Mouse (Mus musculus): ENCODE measurements at regions not wholly inside any gene's neighbourhood (a gene's known extent, or its start where the extent isn't known, plus 50 kb on each side); places are given as distances from the start of the nearest gene placed in this dataset.

GRCm38 (mm10) chr9:100097028-100097427 is 221.1 kb upstream of the Sox14 start:
- H3K27ac ChIP-seq (replicated peaks) = no peak overlapping the region
- no peak overlapping the region for H3K9ac ChIP-seq
- H3K4me2 ChIP-seq (replicated peaks) = no peak overlapping the region
- no peaks in the 10 kb centered on the region for H3K9me3 ChIP-seq (replicated peaks)
- H3K4me1 ChIP-seq = 0 out of 2 replicates have a peak, but pooled peaks cover 4% of the 10 kb centered on the region
- H3K27me3 ChIP-seq = no peaks in the 10 kb centered on the region
- no peak overlapping the region for H3K4me3 ChIP-seq (replicated peaks)
- 66% methylated on average over 2 of the region's 2 CpGs for WGBS
- no peak for ATAC-seq (ENCODE audit: insufficient number of reproducible peaks, low FRiP score, low TSS enrichment, low read depth)
- no peaks in the 10 kb centered on the region for H3K36me3 ChIP-seq

GRCm38 (mm10) chr9:100095559-100095959 is 219.6 kb upstream of the Sox14 start:
- Histone ChIP-seq H3K27ac (replicated peaks) (no peak overlapping the region), H3K4me3 (replicated peaks) (no peak overlapping the region), H3K36me3 (no peaks in the 10 kb centered on the region), H3K9ac (no peak overlapping the region), H3K9me3 (replicated peaks) (no peaks in the 10 kb centered on the region), H3K4me1 (0 out of 2 replicates have a peak, but pooled peaks cover 4% of the 10 kb centered on the region), H3K27me3 (no peaks in the 10 kb centered on the region), H3K4me2 (replicated peaks) (no peak overlapping the region)
- WGBS = 8% methylated on average over 7 of the region's 7 CpGs
- ATAC-seq (ENCODE audit: insufficient number of reproducible peaks, low FRiP score, low TSS enrichment, low read depth) = peak; percentile 57

- Histone ChIP-seq H3K9me3 (replicated peaks) (no peaks in the 10 kb centered on the region), H3K4me2 (replicated peaks) (no peak overlapping the region), H3K4me3 (replicated peaks) (no peak overlapping the region), H3K27me3 (no peaks in the 10 kb centered on the region), H3K9ac (no peak overlapping the region), H3K4me1 (0 out of 2 replicates have a peak, but pooled peaks cover 4% of the 10 kb centered on the region), H3K27ac (replicated peaks) (no peak overlapping the region), H3K36me3 (no peaks in the 10 kb centered on the region)
- WGBS = 39% methylated on average over 6 of the region's 6 CpGs
- 0 out of 2 replicates have a peak, but pooled peaks have one; percentile 7 for ATAC-seq (ENCODE audit: insufficient number of reproducible peaks, low FRiP score, low TSS enrichment, low read depth)
Observed at GRCm38 (mm10) chr9:100094956-100095558, 219.1 kb upstream of the Sox14 start.

GRCm38 (mm10) chr9:100071141-100071540 is 195.2 kb upstream of the Sox14 start:
- no peaks in the 10 kb centered on the region for H3K27me3 ChIP-seq
- no peaks in the 10 kb centered on the region for H3K9me3 ChIP-seq (replicated peaks)
- no peak overlapping the region for H3K4me3 ChIP-seq (replicated peaks)
- no peak overlapping the region for H3K4me2 ChIP-seq (replicated peaks)
- 88% methylated on average over 5 of the region's 5 CpGs for WGBS
- H3K36me3 ChIP-seq = no peaks in the 10 kb centered on the region
- H3K9ac ChIP-seq = no peak overlapping the region
- no peaks in the 10 kb centered on the region for H3K4me1 ChIP-seq
- no peak overlapping the region for H3K27ac ChIP-seq (replicated peaks)
- no peak for ATAC-seq (ENCODE audit: insufficient number of reproducible peaks, low FRiP score, low TSS enrichment, low read depth)

GRCm38 (mm10) chr9:100058541-100058940 is 182.6 kb upstream of the Sox14 start:
- H3K4me1 ChIP-seq = no peaks in the 10 kb centered on the region
- H3K9ac ChIP-seq = no peak overlapping the region
- WGBS = 81% methylated on average over 1 of the region's 1 CpGs
- H3K9me3 ChIP-seq (replicated peaks) = no peaks in the 10 kb centered on the region
- no peak overlapping the region for H3K4me2 ChIP-seq (replicated peaks)
- no peak overlapping the region for H3K4me3 ChIP-seq (replicated peaks)
- H3K27me3 ChIP-seq = no peaks in the 10 kb centered on the region
- no peak overlapping the region for H3K27ac ChIP-seq (replicated peaks)
- no peaks in the 10 kb centered on the region for H3K36me3 ChIP-seq
- no peak for ATAC-seq (ENCODE audit: insufficient number of reproducible peaks, low FRiP score, low TSS enrichment, low read depth)

GRCm38 (mm10) chr9:100046213-100046807 is 170.3 kb upstream of the Sox14 start:
- Histone ChIP-seq H3K27me3 (no peaks in the 10 kb centered on the region), H3K27ac (replicated peaks) (no peak overlapping the region), H3K36me3 (no peaks in the 10 kb centered on the region), H3K9ac (no peak overlapping the region), H3K4me3 (replicated peaks) (no peak overlapping the region), H3K4me1 (no peaks in the 10 kb centered on the region), H3K9me3 (replicated peaks) (no peaks in the 10 kb centered on the region), H3K4me2 (replicated peaks) (no peak overlapping the region)
- ATAC-seq (ENCODE audit: insufficient number of reproducible peaks, low FRiP score, low TSS enrichment, low read depth) = no peak
- WGBS = 37% methylated on average over 13 of the region's 13 CpGs

- no peak overlapping the region for H3K4me3 ChIP-seq (replicated peaks)
- H3K4me1 ChIP-seq = no peaks in the 10 kb centered on the region
- no peak overlapping the region for H3K9ac ChIP-seq
- no peak for ATAC-seq (ENCODE audit: insufficient number of reproducible peaks, low FRiP score, low TSS enrichment, low read depth)
- no peaks in the 10 kb centered on the region for H3K9me3 ChIP-seq (replicated peaks)
- WGBS = 35% methylated on average over 5 of the region's 5 CpGs
- no peak overlapping the region for H3K4me2 ChIP-seq (replicated peaks)
- no peaks in the 10 kb centered on the region for H3K27me3 ChIP-seq
- no peaks in the 10 kb centered on the region for H3K36me3 ChIP-seq
- no peak overlapping the region for H3K27ac ChIP-seq (replicated peaks)
Observed at GRCm38 (mm10) chr9:100045636-100046035, 169.7 kb upstream of the Sox14 start.

- H3K4me1 ChIP-seq = no peaks in the 10 kb centered on the region
- H3K36me3 ChIP-seq = no peaks in the 10 kb centered on the region
- H3K27me3 ChIP-seq = no peaks in the 10 kb centered on the region
- no peaks in the 10 kb centered on the region for H3K9me3 ChIP-seq (replicated peaks)
- H3K9ac ChIP-seq = no peak overlapping the region
- ATAC-seq (ENCODE audit: insufficient number of reproducible peaks, low FRiP score, low TSS enrichment, low read depth) = no peak
- no peak overlapping the region for H3K4me3 ChIP-seq (replicated peaks)
- no peak overlapping the region for H3K27ac ChIP-seq (replicated peaks)
- 56% methylated on average over 6 of the region's 6 CpGs for WGBS
- H3K4me2 ChIP-seq (replicated peaks) = no peak overlapping the region
Observed at GRCm38 (mm10) chr9:100041776-100042175, 165.8 kb upstream of the Sox14 start.

- ATAC-seq (ENCODE audit: insufficient number of reproducible peaks, low FRiP score, low TSS enrichment, low read depth) = no peak
- Histone ChIP-seq H3K4me2 (replicated peaks) (no peak overlapping the region), H3K4me3 (replicated peaks) (no peak overlapping the region), H3K4me1 (no peaks in the 10 kb centered on the region), H3K9ac (no peak overlapping the region), H3K9me3 (replicated peaks) (no peaks in the 10 kb centered on the region), H3K27ac (replicated peaks) (no peak overlapping the region), H3K27me3 (no peaks in the 10 kb centered on the region), H3K36me3 (no peaks in the 10 kb centered on the region)
- WGBS = 46% methylated on average over 5 of the region's 5 CpGs
Observed at GRCm38 (mm10) chr9:100023641-100024040, 147.7 kb upstream of the Sox14 start.

- Histone ChIP-seq H3K4me2 (replicated peaks) (no peak overlapping the region), H3K4me1 (no peaks in the 10 kb centered on the region), H3K36me3 (no peaks in the 10 kb centered on the region), H3K4me3 (replicated peaks) (no peak overlapping the region), H3K9me3 (replicated peaks) (no peaks in the 10 kb centered on the region), H3K27me3 (no peaks in the 10 kb centered on the region), H3K9ac (no peak overlapping the region), H3K27ac (replicated peaks) (no peak overlapping the region)
- WGBS = 75% methylated on average over 3 of the region's 3 CpGs
- no peak for ATAC-seq (ENCODE audit: insufficient number of reproducible peaks, low FRiP score, low TSS enrichment, low read depth)
Observed at GRCm38 (mm10) chr9:100022035-100022434, 146.1 kb upstream of the Sox14 start.

GRCm38 (mm10) chr9:99995204-99995603 is 119.2 kb upstream of the Sox14 start:
- peaks cover 23% of the 10 kb centered on the region for H3K27me3 ChIP-seq

More at GRCm38 (mm10) chr9:99995204-99995603, 119.2 kb upstream of the Sox14 start:
- Histone ChIP-seq H3K4me2 (replicated peaks) (no peak overlapping the region), H3K9ac (no peak overlapping the region), H3K36me3 (no peaks in the 10 kb centered on the region), H3K27ac (replicated peaks) (no peak overlapping the region), H3K9me3 (replicated peaks) (no peaks in the 10 kb centered on the region), H3K4me1 (no peaks in the 10 kb centered on the region), H3K4me3 (replicated peaks) (no peak overlapping the region)
- no peak for ATAC-seq (ENCODE audit: insufficient number of reproducible peaks, low FRiP score, low TSS enrichment, low read depth)
- 36% methylated on average over 8 of the region's 8 CpGs for WGBS
